Mouse (Mus musculus) E14TG2a.4 (cell line): ENCODE measurements around the gene Sparc.

Source experiments
- CTCF ChIP-seq: conservative IDR thresholded peaks from 2 replicates; pipeline ENCODE4 v1.5.1; 2014; ENCODE audit warnings: low read length
- NANOG ChIP-seq: IDR thresholded peaks from 2 replicates; pipeline ENCODE4 v1.6.1; 2014; ENCODE audit warnings: borderline replicate concordance, low read length, mixed read lengths

DNA sequence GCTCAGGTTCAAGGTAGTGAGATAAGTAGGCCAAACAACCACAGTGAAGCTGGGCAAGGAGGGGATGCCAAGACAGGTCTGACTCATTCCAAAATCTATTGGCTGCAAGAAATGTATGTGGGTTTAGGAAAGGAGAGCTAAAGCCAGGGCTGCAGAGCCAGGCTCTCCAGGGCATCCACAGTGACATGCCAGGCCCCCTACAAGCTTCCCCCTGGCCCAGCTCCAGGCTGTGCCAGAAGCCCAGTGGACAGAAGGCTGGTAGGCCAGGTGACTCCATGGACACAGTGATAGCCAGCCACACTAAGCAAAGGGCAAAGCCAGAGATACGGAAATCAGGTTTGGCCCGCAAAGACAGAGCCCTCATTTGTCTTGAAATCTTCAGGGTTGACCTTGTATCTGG is 66.1 kb downstream of the Sparc start:
- no peak for TF ChIP-seq CTCF
- no peak for TF ChIP-seq NANOG
